Mouse (Mus musculus) forebrain, embryonic 13.5 days (tissue): ENCODE results near the gene Atp6v0c. TPM values are rescaled to one million over a fixed set of nuclear protein-coding genes. Genes with fewer than 3 reads are reported as not detected.

Experiments
- ATAC-seq: fragments of 200-750 bp; cut with Nextera tagmentation; 2 replicates; pipeline ENCODE4 v1.8.0; 2017
- H3K27ac ChIP-seq: fragments of 300-500 bp; sonication (generic); 2 replicates; pipeline ENCODE4 v1.5.1; 2015; ENCODE audit warnings: inconsistent platforms, mild to moderate bottlenecking, moderate library complexity
- H3K27me3 ChIP-seq: fragments of 300-500 bp; sonication (generic); 2 replicates; pipeline ENCODE4 v1.6.1; 2015; ENCODE audit warnings: mild to moderate bottlenecking, inconsistent platforms
- H3K36me3 ChIP-seq: fragments of 300-500 bp; sonication (generic); 2 replicates; pipeline ENCODE4 v1.6.1; 2015; ENCODE audit warnings: mild to moderate bottlenecking, inconsistent platforms; ENCODE audit not compliant: poor library complexity, severe bottlenecking
- H3K4me1 ChIP-seq: fragments of 300-500 bp; sonication (generic); 2 replicates; pipeline ENCODE4 v1.6.1; 2015; ENCODE audit warnings: inconsistent platforms
- H3K4me2 ChIP-seq: fragments of 300-500 bp; sonication (generic); 2 replicates; pipeline ENCODE4 v1.6.1; 2015; ENCODE audit warnings: inconsistent platforms, mild to moderate bottlenecking, moderate library complexity
- H3K4me3 ChIP-seq: fragments of 300-500 bp; sonication (generic); 2 replicates; pipeline ENCODE4 v1.5.1; 2015; ENCODE audit warnings: mild to moderate bottlenecking, inconsistent platforms
- H3K9ac ChIP-seq: fragments of 300-500 bp; sonication (generic); 2 replicates; pipeline ENCODE4 v1.6.1; 2015; ENCODE audit warnings: mild to moderate bottlenecking, inconsistent platforms
- H3K9me3 ChIP-seq: fragments of 300-500 bp; sonication (generic); replicated peaks from 2 replicates; pipeline ENCODE4 v1.6.1; 2016; ENCODE audit warnings: inconsistent platforms
- WGBS: fragments of 180-500 bp; shearing (Covaris S2); methylation state at CpG from one replicate; pipeline ENCODE4 v1.1.7; 2015; 5-methylcytosine and 5-hydroxymethylcytosine counted together
- polyA plus RNA-seq: library from polyadenylated mRNA; unstranded; fragments of >200 nt; fragmentation: Nextera tagmentation; extraction: Ambion mirVana; gene quantifications from 2 replicates; pipeline ENCODE4 v1.2.1, GENCODE M21; 2015

The Atp6v0c gene
- polyA plus RNA-seq, 1 experiment from 2014 or later: 602 TPM

GRCm38 (mm10) chr17:24206451-24207351, 37.2 kb upstream of the Atp6v0c start:
- H3K9ac ChIP-seq: peak overlapping the region; percentile 71
- peaks cover 33% of the 10 kb centered on the region for H3K27me3 ChIP-seq
- peak; percentile 31 for ATAC-seq
- peak overlapping the region; percentile 51 for H3K27ac ChIP-seq
- no peaks in the 10 kb centered on the region for H3K36me3 ChIP-seq
- peaks cover 80% of the 10 kb centered on the region for H3K4me1 ChIP-seq
- H3K9me3 ChIP-seq: no peaks in the 10 kb centered on the region
- peak overlapping the region; percentile 70 for H3K4me3 ChIP-seq
- H3K4me2 ChIP-seq: peak overlapping the region; percentile 94
- WGBS: 4% methylated on average over 62 of the region's 62 CpGs

GRCm38 (mm10) chr17:24205908-24206361, 36.4 kb upstream of the Atp6v0c start:
- Histone ChIP-seq H3K4me3 (peak overlapping the region; percentile 70), H3K27me3 (peaks cover 28% of the 10 kb centered on the region), H3K9me3 (no peaks in the 10 kb centered on the region), H3K4me2 (peak overlapping the region; percentile 94), H3K36me3 (no peaks in the 10 kb centered on the region), H3K4me1 (peaks cover 72% of the 10 kb centered on the region), H3K9ac (peak overlapping the region; percentile 76), H3K27ac (peak overlapping the region; percentile 22; the same call in 1 of the 2 replicates)
- peak; percentile 23 for ATAC-seq
- WGBS: 4% methylated on average over 15 of the region's 15 CpGs

- peak; percentile 77 for ATAC-seq
- peak within 1 kb of the TSS; percentile 70 for H3K4me3 ChIP-seq
- under 1% methylated on average over 65 of the region's 65 CpGs for WGBS
These were observed 35.9 kb upstream of the Atp6v0c start, which contains the start of gene Tbc1d24 for GRCm38 (mm10) chr17:24205284-24205888. Tbc1d24 (minus strand) TSS chr17:24205562.

GRCm38 (mm10) chr17:24204846-24205245, 35.3 kb upstream of the Atp6v0c start:
- Histone ChIP-seq H3K36me3 (no peaks in the 10 kb centered on the region), H3K27ac (no peak overlapping the region; the same call in 1 of the 2 replicates), H3K27me3 (peaks cover 18% of the 10 kb centered on the region), H3K4me2 (peak overlapping the region; percentile 94), H3K4me1 (peaks cover 64% of the 10 kb centered on the region), H3K9me3 (no peaks in the 10 kb centered on the region), H3K9ac (peak overlapping the region; percentile 76), H3K4me3 (peak overlapping the region; percentile 70)
- ATAC-seq: no peak
- 13% methylated on average over 7 of the region's 7 CpGs for WGBS

More at GRCm38 (mm10) chr17:24205284-24205888, 35.9 kb upstream of the Atp6v0c start, which contains the start of gene Tbc1d24:
- Histone ChIP-seq H3K27ac (peak within 1 kb of the TSS; percentile 22), H3K9ac (peak within 1 kb of the TSS; percentile 76), H3K27me3 (peaks cover 22% of the 10 kb centered on the region), H3K36me3 (no peaks in the 10 kb centered on the region), H3K4me1 (peaks cover 67% of the 10 kb centered on the region), H3K4me2 (peak within 1 kb of the TSS; percentile 94), H3K9me3 (no peaks in the 10 kb centered on the region)

GRCm38 (mm10) chr17:24203611-24204534, 34.4 kb upstream of the Atp6v0c start:
- ATAC-seq: no peak
- Histone ChIP-seq H3K9me3 (no peaks in the 10 kb centered on the region), H3K4me3 (peak overlapping the region; percentile 70), H3K27me3 (peaks cover 18% of the 10 kb centered on the region), H3K4me2 (peak overlapping the region; percentile 94), H3K9ac (peak overlapping the region; percentile 76; the same call in 1 of the 2 replicates), H3K4me1 (peaks cover 54% of the 10 kb centered on the region), H3K36me3 (no peaks in the 10 kb centered on the region), H3K27ac (no peak overlapping the region)
- 83% methylated on average over 3 of the region's 3 CpGs for WGBS

- ATAC-seq: no peak
- 41% methylated on average over 4 of the region's 4 CpGs for whole genome bisulfite sequencing
- Histone ChIP-seq H3K27me3 (peaks cover 14% of the 10 kb centered on the region), H3K36me3 (no peaks in the 10 kb centered on the region), H3K4me1 (peaks cover 46% of the 10 kb centered on the region), H3K9ac (peak overlapping the region; percentile 51), H3K4me3 (no peak overlapping the region), H3K27ac (no peak overlapping the region), H3K4me2 (peak overlapping the region; percentile 16; the same call in 1 of the 2 replicates), H3K9me3 (no peaks in the 10 kb centered on the region)
These were observed 33.6 kb upstream of the Atp6v0c start for GRCm38 (mm10) chr17:24203068-24203467.

- no peak for ATAC-seq
- Histone ChIP-seq H3K4me2 (no peak overlapping the region), H3K4me3 (no peak overlapping the region), H3K9ac (no peak overlapping the region), H3K27ac (no peak overlapping the region), H3K9me3 (no peaks in the 10 kb centered on the region), H3K4me1 (peaks cover 27% of the 10 kb centered on the region), H3K27me3 (no peaks in the 10 kb centered on the region; the same call in 1 of the 2 replicates), H3K36me3 (no peaks in the 10 kb centered on the region)
- WGBS: 71% methylated on average over 4 of the region's 4 CpGs
These were observed 31.6 kb upstream of the Atp6v0c start for GRCm38 (mm10) chr17:24201092-24201491.

GRCm38 (mm10) chr17:24199741-24200140, 30.2 kb upstream of the Atp6v0c start:
- WGBS: 75% methylated on average over 4 of the region's 4 CpGs
- Histone ChIP-seq H3K27ac (no peak overlapping the region), H3K9ac (no peak overlapping the region; the same call in 1 of the 2 replicates), H3K27me3 (no peaks in the 10 kb centered on the region), H3K36me3 (no peaks in the 10 kb centered on the region), H3K9me3 (no peaks in the 10 kb centered on the region), H3K4me2 (no peak overlapping the region), H3K4me1 (peaks cover 18% of the 10 kb centered on the region), H3K4me3 (no peak overlapping the region)
- no peak for ATAC-seq

- H3K9me3 ChIP-seq: no peaks in the 10 kb centered on the region
- no peak overlapping the region for H3K4me2 ChIP-seq
- H3K9ac ChIP-seq: no peak overlapping the region
- H3K4me3 ChIP-seq: no peak overlapping the region
- H3K36me3 ChIP-seq: no peaks in the 10 kb centered on the region
- H3K27me3 ChIP-seq: no peaks in the 10 kb centered on the region
- no peak overlapping the region for H3K27ac ChIP-seq
- 79% methylated on average over 4 of the region's 4 CpGs for WGBS
- H3K4me1 ChIP-seq: peaks cover 13% of the 10 kb centered on the region
- ATAC-seq: no peak; the same call in 1 of the 2 replicates
These were observed 29.8 kb upstream of the Atp6v0c start for GRCm38 (mm10) chr17:24199252-24199651.

GRCm38 (mm10) chr17:24197032-24197824, 27.7 kb upstream of the Atp6v0c start:
- no peaks in the 10 kb centered on the region for H3K27me3 ChIP-seq
- WGBS: 69% methylated on average over 15 of the region's 15 CpGs
- no peak for ATAC-seq
- H3K4me2 ChIP-seq: no peak overlapping the region
- no peak overlapping the region for H3K4me3 ChIP-seq
- H3K9me3 ChIP-seq: no peaks in the 10 kb centered on the region
- no peak overlapping the region for H3K27ac ChIP-seq
- no peaks in the 10 kb centered on the region for H3K36me3 ChIP-seq
- no peaks in the 10 kb centered on the region for H3K4me1 ChIP-seq
- H3K9ac ChIP-seq: 0 out of 2 replicates have a peak overlapping the region, but pooled peaks have one; percentile 3

- no peak overlapping the region for H3K9ac ChIP-seq
- no peaks in the 10 kb centered on the region for H3K9me3 ChIP-seq
- no peak overlapping the region for H3K4me3 ChIP-seq
- H3K4me1 ChIP-seq: no peaks in the 10 kb centered on the region
- H3K27me3 ChIP-seq: no peaks in the 10 kb centered on the region
- no peak for ATAC-seq
- H3K4me2 ChIP-seq: no peak overlapping the region
- WGBS: 69% methylated on average over 2 of the region's 2 CpGs
- no peaks in the 10 kb centered on the region for H3K36me3 ChIP-seq
- no peak overlapping the region for H3K27ac ChIP-seq
These were observed 25.8 kb upstream of the Atp6v0c start for GRCm38 (mm10) chr17:24195349-24195748.
